Comparison of ENCODE assay signal across 10 mouse cellular contexts in the genomic region with DNA sequence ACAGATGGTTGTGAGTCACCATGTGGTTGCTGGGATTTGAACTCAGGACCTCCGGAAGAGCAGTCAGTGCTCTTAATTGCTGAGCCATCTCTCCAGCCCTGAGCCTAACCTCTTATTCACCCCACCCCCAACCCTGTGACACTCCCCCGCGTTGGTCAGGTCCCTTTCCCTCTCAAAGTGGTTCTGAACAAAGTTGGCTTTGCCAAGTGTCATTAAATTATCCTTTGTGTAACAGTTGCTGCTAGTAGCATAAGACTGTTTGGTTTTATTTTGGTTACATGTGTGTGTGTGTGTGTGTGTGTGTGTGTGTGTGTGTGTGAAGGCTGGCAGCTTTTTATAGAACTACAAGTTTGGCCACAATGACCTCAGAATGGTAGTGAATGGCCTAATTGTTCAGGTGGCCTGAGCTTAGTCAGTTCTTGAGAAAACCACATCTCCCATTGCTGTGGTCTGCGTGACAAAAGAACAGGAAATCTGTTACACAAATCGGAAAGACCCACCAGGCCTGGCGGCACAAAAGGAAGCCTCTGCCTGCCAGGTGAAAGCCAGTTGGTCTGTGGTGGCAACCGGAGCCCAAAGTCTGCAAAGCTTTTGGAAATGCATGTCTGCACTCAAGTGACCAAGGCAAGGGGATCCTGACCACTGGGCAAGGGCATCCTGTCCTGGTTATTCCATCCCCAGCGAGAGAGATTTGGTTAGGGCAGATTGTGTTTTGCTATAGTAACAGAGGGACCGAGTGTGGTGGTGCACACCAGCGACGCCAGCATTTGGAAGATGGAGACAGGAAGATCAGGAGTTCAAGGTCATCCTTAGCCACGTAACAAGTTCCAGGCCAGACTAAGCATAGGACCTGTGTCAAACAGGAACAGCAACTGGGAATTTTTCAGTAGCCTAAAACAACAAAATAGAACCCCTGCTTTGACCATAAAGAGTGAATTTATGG. TPM values are rescaled to one million over a fixed set of nuclear protein-coding genes. Genes with fewer than 3 reads are reported as not detected.
DNase-seq lines count a peak whose midpoint lies in the region; ATAC-seq and TF ChIP-seq lines count a peak whose summit lies in the region.
"Had no signal": no experiment of that assay in that cellular context is flagged by ENCODE, and none has a peak within 500 bp of the region (broad histone marks: within the 10 kb centered on the region; RNA-seq: fewer than 3 reads in every experiment).

No protein-coding gene starts in this region.

- no peaks in the 10 kb centered on the region for H3K27me3 ChIP-seq in heart, embryonic 13.5 days (replicated peaks)
- H3K27me3 ChIP-seq in E14TG2a.4 (ENCODE audit: insufficient read depth, low read length) = no peaks in the 10 kb centered on the region
- H3K27me3 ChIP-seq in small intestine, adult 2 months (ENCODE audit: control insufficient read depth, insufficient read depth, low read length) = no peaks in the 10 kb centered on the region
- H3K27me3 ChIP-seq in cerebellum, adult 2 months (ENCODE audit: control insufficient read depth, insufficient read depth, low read length) = no peaks in the 10 kb centered on the region
- H3K27me3 ChIP-seq: heart, embryonic 12.5 days had no signal

- no peak for TF ChIP-seq POLR2A in small intestine, adult 2 months (IDR thresholded peaks at IDR 0.05; ENCODE audit: low read depth, low read length)
- TF ChIP-seq POLR2A in cerebellum, adult 2 months (IDR thresholded peaks at IDR 0.05; ENCODE audit: borderline replicate concordance, insufficient read depth, low read length) = no peak

- H3K9me3 ChIP-seq in heart, embryonic 13.5 days = no peaks in the 10 kb centered on the region
- H3K9me3 ChIP-seq in E14TG2a.4 (ENCODE audit: low read length) = no peaks in the 10 kb centered on the region
- H3K9me3 ChIP-seq: heart, embryonic 12.5 days had no signal

- no peak overlapping the region for H3K4me3 ChIP-seq in heart, embryonic 13.5 days
- peak overlapping the region; percentile 47 for H3K4me3 ChIP-seq in E14TG2a.4 (replicated peaks; ENCODE audit: low read length)
- H3K4me3 ChIP-seq in small intestine, adult 2 months (ENCODE audit: low read depth, low read length) = no peak overlapping the region
- no peak overlapping the region for H3K4me3 ChIP-seq in cerebellum, adult 2 months (replicated peaks; ENCODE audit: insufficient read depth, low read depth, low read length)
- H3K4me3 ChIP-seq in layer of hippocampus, adult 2 months = no peak overlapping the region
- H3K4me3 ChIP-seq: heart, embryonic 12.5 days had no signal

- no peak for TF ChIP-seq CTCF in E14TG2a.4 (conservative IDR thresholded peaks at IDR 0.05; ENCODE audit: low read length)
- no peak for TF ChIP-seq CTCF in small intestine, adult 2 months (IDR thresholded peaks at IDR 0.05; ENCODE audit: extremely low read depth, insufficient read length, insufficient replicate concordance, low read depth, low read length)
- no peak for TF ChIP-seq CTCF in cerebellum, adult 2 months (IDR thresholded peaks at IDR 0.05; ENCODE audit: borderline replicate concordance, insufficient read depth, low read depth, low read length)
- no peak for TF ChIP-seq CTCF in layer of hippocampus, adult 2 months (conservative IDR thresholded peaks at IDR 0.05)

- no peaks in the 10 kb centered on the region for H3K4me1 ChIP-seq in heart, embryonic 13.5 days
- H3K4me1 ChIP-seq in E14TG2a.4 (replicated peaks; ENCODE audit: low read depth, low read length) = peaks cover 54% of the 10 kb centered on the region
- H3K4me1 ChIP-seq in small intestine, adult 2 months (ENCODE audit: control insufficient read depth, insufficient read depth, insufficient read length, low read length) = peaks cover 44% of the 10 kb centered on the region
- no peaks in the 10 kb centered on the region for H3K4me1 ChIP-seq in cerebellum, adult 2 months (ENCODE audit: control insufficient read depth, insufficient read depth, low read length)
- H3K4me1 ChIP-seq: heart, embryonic 12.5 days had no signal

- H3K27ac ChIP-seq in heart, embryonic 13.5 days (replicated peaks) = no peak overlapping the region
- peak overlapping the region; percentile 5; the same call in 1 of the 2 replicates for H3K27ac ChIP-seq in small intestine, adult 2 months (ENCODE audit: insufficient read depth, low read depth, low read length)
- no peak overlapping the region for H3K27ac ChIP-seq in cerebellum, adult 2 months (ENCODE audit: insufficient read depth, low read length)
- H3K27ac ChIP-seq in layer of hippocampus, adult 2 months = no peak overlapping the region

- no peak overlapping the region for H3K9ac ChIP-seq in heart, embryonic 13.5 days
- H3K9ac ChIP-seq: heart, embryonic 12.5 days had no signal

- ATAC-seq in heart, embryonic 13.5 days (ENCODE audit: extremely low read depth, insufficient number of reproducible peaks, low FRiP score, low TSS enrichment) = no peak
- peak; percentile 88 for ATAC-seq in inflammation-experienced regulatory T-cells, adult 6 months

- WGBS in heart, embryonic 13.5 days = 74% methylated on average over 12 of the region's 12 CpGs
- 65% methylated on average over 12 of the region's 12 CpGs for WGBS in small intestine, adult 2 months
- 83% methylated on average over 12 of the region's 12 CpGs for WGBS in cerebellum, adult 2 months

- no peaks in the 10 kb centered on the region for H3K36me3 ChIP-seq in heart, embryonic 13.5 days
- H3K36me3 ChIP-seq in E14TG2a.4 (ENCODE audit: insufficient read depth, low read length) = no peaks in the 10 kb centered on the region
- H3K36me3 ChIP-seq in small intestine, adult 2 months (ENCODE audit: control insufficient read depth, insufficient read depth, low read length) = no peaks in the 10 kb centered on the region
- H3K36me3 ChIP-seq: heart, embryonic 12.5 days had no signal

- H3K4me2 ChIP-seq in heart, embryonic 13.5 days = peak overlapping the region; percentile 22; the same call in 1 of the 2 replicates
- H3K4me2 ChIP-seq: heart, embryonic 12.5 days had no signal

- no peak for DNase-seq in heart, adult 8-10 months (ENCODE audit: low spot score)
- no peak for DNase-seq in cerebellum, adult 2 months
- DNase-seq in layer of hippocampus, adult 2 months (ENCODE audit: low spot score in 2 of 2) = no peak
- DNase-seq in adipocyte (ENCODE audit: low spot score) = no peak
- DNase-seq: cerebellum, adult 11 months had no signal

RNA-seq across cellular contexts. Expression of a gene that starts 10.6 kb away (rescaled TPM):
- 147 and 167 TPM in 2 replicates for polyA plus RNA-seq in heart, embryonic 13.5 days (2015; fragmentation: Nextera tagmentation; extraction: Ambion mirVana)
- 10 to 100 TPM; 58.0 to 66.2 (median 62.3) TPM for total RNA-seq in heart, adult 8-10 months (2022)
- polyA plus RNA-seq in inflammation-experienced regulatory T-cells, adult 6 months (2017; shearing (Covaris generic)) = 100 to 1,000 TPM in 1 of 3 experiments, 10 to 100 TPM in 2; 70.4 to 117 (median 80.5) TPM
- 42.5 and 79.2 TPM in 2 replicates for polyA plus RNA-seq in small intestine, adult 2 months (2012; rRNA removed)
- 43.9 and 45.7 TPM in 2 replicates for polyA plus RNA-seq in cerebellum, adult 2 months (2012; rRNA removed)
- total RNA-seq in layer of hippocampus, adult 2 months (2021) = 10 to 100 TPM; 26.1 to 29.1 TPM

RNA-seq across cellular contexts. Expression of a gene that starts 18.9 kb away (rescaled TPM):
- polyA plus RNA-seq in heart, embryonic 13.5 days (2015; fragmentation: Nextera tagmentation; extraction: Ambion mirVana) = 7.4 TPM in 2 replicates
- 1 to 10 TPM; 2.5 to 5.5 (median 3.2) TPM for total RNA-seq in heart, adult 8-10 months (2022)
- under 1 TPM in 1 of 3 experiments, not detected in 2; 0.19 TPM for polyA plus RNA-seq in inflammation-experienced regulatory T-cells, adult 6 months (2017; shearing (Covaris generic))
- polyA plus RNA-seq in small intestine, adult 2 months (2012; rRNA removed) = 2.3 and 3.2 TPM in 2 replicates
- 64.6 TPM in 2 replicates for polyA plus RNA-seq in cerebellum, adult 2 months (2012; rRNA removed)
- total RNA-seq in layer of hippocampus, adult 2 months (2021) = 10 to 100 TPM; 35.2 to 39.9 TPM
